Mouse (Mus musculus) kidney, postnatal 0 days (tissue): Measurements from ENCODE around the gene Fbxo28. TPM values are rescaled to one million over a fixed set of nuclear protein-coding genes. Genes with fewer than 3 reads are reported as not detected.

Source experiments
- ATAC-seq: fragments of 200-750 bp; cut with Nextera tagmentation; replicated peaks from 2 replicates; pipeline ENCODE4 v1.8.0; 2017; ENCODE audit warnings: low read depth, moderate number of reproducible peaks, moderate TSS enrichment, moderate library complexity; ENCODE audit not compliant: low FRiP score
- DNase-seq: peaks from one replicate; pipeline ENCODE4 v3.0.0-alpha.2; 2016; ENCODE audit warnings: low spot score
- H3K27ac ChIP-seq: fragments of 300-500 bp; sonication (generic); 2 replicates; pipeline ENCODE4 v1.5.1; 2014; ENCODE audit warnings: mild to moderate bottlenecking
- H3K27me3 ChIP-seq: fragments of 300-500 bp; sonication (generic); 2 replicates; pipeline ENCODE4 v1.6.1; 2014; ENCODE audit warnings: low read length, mixed read lengths; ENCODE audit not compliant: insufficient read depth
- H3K36me3 ChIP-seq: fragments of 300-500 bp; sonication (generic); 2 replicates; pipeline ENCODE4 v1.6.1; 2014; ENCODE audit warnings: low read length, mixed read lengths; ENCODE audit not compliant: insufficient read depth
- H3K4me1 ChIP-seq: fragments of 300-500 bp; sonication (generic); replicated peaks from 2 replicates; pipeline ENCODE4 v1.6.1; 2014; ENCODE audit warnings: antibody characterized with exemption, low read length, mixed read lengths; ENCODE audit not compliant: insufficient read depth
- H3K4me2 ChIP-seq: fragments of 300-500 bp; sonication (generic); 2 replicates; pipeline ENCODE4 v1.6.1; 2014; ENCODE audit warnings: mild to moderate bottlenecking, low read length, moderate library complexity, mixed read lengths
- H3K4me3 ChIP-seq: fragments of 300-500 bp; sonication (generic); replicated peaks from 2 replicates; pipeline ENCODE4 v1.5.1; 2014; ENCODE audit warnings: low read depth, low read length
- H3K9ac ChIP-seq: fragments of 300-500 bp; sonication (generic); 2 replicates; pipeline ENCODE4 v1.6.1; 2014; ENCODE audit warnings: low read depth, low read length
- H3K9me3 ChIP-seq: fragments of 300-500 bp; sonication (generic); replicated peaks from 2 replicates; pipeline ENCODE4 v1.6.1; 2016; ENCODE audit warnings: low read length, inconsistent platforms, mixed read lengths
- CTCF ChIP-seq: IDR thresholded peaks from 2 replicates; pipeline ENCODE4 v1.5.1; 2016; ENCODE audit warnings: antibody characterized with exemption, low read depth, mild to moderate bottlenecking, moderate library complexity
- WGBS: fragments of 180-500 bp; shearing (Covaris S2); extraction: QIAGEN DNeasy Blood & Tissue Kit; methylation state at CpG from one replicate; pipeline ENCODE4 v1.1.7; 2014; 5-methylcytosine and 5-hydroxymethylcytosine counted together
- polyA plus RNA-seq: library from polyadenylated mRNA; unstranded; fragments of >200 nt; fragmentation: Nextera tagmentation; extraction: Ambion mirVana; gene quantifications from 2 replicates; pipeline ENCODE4 v1.2.1, GENCODE M21; 2015

The Fbxo28 gene
- polyA plus RNA-seq, 1 experiment from 2014 or later = 17.1 TPM

DNA sequence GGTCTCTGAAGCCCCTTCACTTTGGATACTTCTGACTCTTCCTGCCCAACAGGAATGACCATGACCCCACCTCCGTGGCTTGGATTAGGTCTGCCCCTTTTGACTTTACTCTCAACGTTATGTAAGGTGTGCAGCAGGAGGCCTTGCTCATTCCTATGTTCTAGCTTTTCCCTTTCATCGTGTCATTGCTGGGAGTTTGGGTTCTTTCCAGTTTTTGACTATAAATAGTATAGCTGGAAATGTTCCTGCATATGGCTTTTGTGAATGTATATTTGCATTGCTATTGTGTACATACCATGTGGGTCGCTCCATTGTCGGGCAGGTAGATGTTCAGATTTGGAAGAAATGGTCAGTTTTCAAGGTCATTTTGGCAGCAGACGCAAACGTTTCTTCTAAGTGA is 37.4 kb upstream of the Fbxo28 start:
- ATAC-seq (no peak), DNase-seq (no peak)
- Histone ChIP-seq H3K27ac (no peak overlapping the region), H3K9ac (no peak overlapping the region), H3K9me3 (no peaks in the 10 kb centered on the region), H3K4me3 (no peak overlapping the region), H3K36me3 (no peaks in the 10 kb centered on the region), H3K4me1 (no peaks in the 10 kb centered on the region), H3K27me3 (no peaks in the 10 kb centered on the region), H3K4me2 (no peak overlapping the region)
- 81% methylated on average over 7 of the region's 7 CpGs for WGBS
- TF ChIP-seq CTCF = no peak

DNA sequence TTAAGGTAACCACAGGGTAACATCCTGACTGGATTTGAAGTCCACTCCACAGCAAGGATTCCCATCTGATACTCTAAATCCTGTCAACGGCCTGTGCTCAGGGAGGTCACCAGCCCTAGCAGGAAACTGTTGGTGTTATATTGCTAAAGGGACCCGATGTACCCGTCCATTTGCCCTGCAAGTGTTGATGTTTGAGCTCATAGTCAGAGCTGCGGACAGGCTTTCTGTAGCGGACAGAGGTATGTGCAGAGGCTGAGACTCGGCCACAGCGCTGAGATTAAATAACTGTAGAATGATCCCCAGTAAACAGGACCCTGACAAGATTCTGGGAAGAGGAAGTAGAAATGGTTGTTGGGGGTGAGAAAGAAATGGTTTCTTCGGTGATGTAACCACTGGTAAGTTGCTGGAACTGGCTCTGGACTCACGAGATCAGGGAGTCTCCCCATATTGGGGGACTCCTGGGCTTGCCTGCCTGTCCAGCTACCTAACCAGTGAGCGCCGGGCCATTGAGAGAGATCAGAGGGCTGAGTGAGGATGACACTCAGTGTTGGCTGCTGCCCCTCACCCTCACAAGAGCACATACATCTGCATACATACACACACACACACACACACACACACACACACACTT is 36.9 kb upstream of the Fbxo28 start:
- DNase-seq (no peak), ATAC-seq (no peak)
- Histone ChIP-seq H3K27me3 (no peaks in the 10 kb centered on the region), H3K4me2 (no peak overlapping the region), H3K4me1 (no peaks in the 10 kb centered on the region), H3K9ac (no peak overlapping the region), H3K9me3 (no peaks in the 10 kb centered on the region), H3K4me3 (no peak overlapping the region), H3K36me3 (no peaks in the 10 kb centered on the region), H3K27ac (no peak overlapping the region)
- no peak for TF ChIP-seq CTCF
- 67% methylated on average over 11 of the region's 11 CpGs for WGBS

DNA sequence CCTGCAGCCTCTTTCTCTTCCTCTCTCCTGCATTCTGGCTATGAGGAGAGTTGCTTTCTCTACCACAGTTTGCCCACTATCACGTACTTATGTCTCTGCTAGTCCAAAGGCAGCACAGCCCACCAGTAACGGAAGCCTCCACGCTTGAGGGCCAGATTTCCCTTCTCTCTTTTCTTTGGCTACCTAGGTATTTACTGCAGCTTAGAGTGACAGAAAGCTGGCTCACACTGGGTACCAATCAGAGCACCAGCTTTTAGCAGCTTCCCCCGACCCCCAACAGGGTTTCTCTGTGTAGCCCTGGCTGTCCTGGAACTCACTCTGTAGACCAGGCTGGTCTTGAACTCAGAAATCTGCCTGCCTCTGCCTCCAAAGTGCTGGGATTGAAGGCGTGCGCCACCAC is 36.1 kb upstream of the Fbxo28 start:
- no peak overlapping the region for H3K9ac ChIP-seq
- no peak overlapping the region for H3K4me3 ChIP-seq
- WGBS = 85% methylated on average over 6 of the region's 6 CpGs
- TF ChIP-seq CTCF = no peak
- H3K9me3 ChIP-seq = no peaks in the 10 kb centered on the region
- H3K36me3 ChIP-seq = no peaks in the 10 kb centered on the region
- H3K4me2 ChIP-seq = no peak overlapping the region
- no peak overlapping the region for H3K27ac ChIP-seq
- H3K4me1 ChIP-seq = no peaks in the 10 kb centered on the region
- no peaks in the 10 kb centered on the region for H3K27me3 ChIP-seq
- no peak for ATAC-seq
- DNase-seq = no peak

DNA sequence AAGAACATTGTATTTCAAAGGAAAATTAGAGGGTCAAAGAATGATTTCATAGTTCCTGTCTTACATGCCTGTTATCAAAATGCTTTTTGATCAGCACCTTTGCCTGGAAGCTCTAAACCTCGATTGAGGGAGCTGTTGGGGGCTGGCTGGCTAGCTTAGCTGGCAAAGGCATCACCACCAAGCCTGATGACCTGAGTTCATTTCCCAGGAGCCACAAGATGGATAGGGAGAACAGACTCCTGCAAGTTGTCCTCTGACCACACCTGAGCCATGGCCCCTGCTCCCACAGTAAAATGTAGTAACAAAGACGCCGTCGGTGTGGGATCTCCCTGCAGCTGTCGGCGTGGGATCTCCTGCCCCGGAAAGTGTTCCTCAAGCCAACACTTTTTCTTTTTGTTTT is 35.4 kb upstream of the Fbxo28 start:
- WGBS = 92% methylated on average over 7 of the region's 7 CpGs
- H3K9me3 ChIP-seq = no peaks in the 10 kb centered on the region
- no peak for DNase-seq
- ATAC-seq = no peak
- H3K27ac ChIP-seq = no peak overlapping the region
- no peak overlapping the region for H3K4me2 ChIP-seq
- no peak for TF ChIP-seq CTCF
- H3K9ac ChIP-seq = no peak overlapping the region
- H3K4me3 ChIP-seq = no peak overlapping the region
- H3K36me3 ChIP-seq = no peaks in the 10 kb centered on the region
- no peaks in the 10 kb centered on the region for H3K27me3 ChIP-seq
- no peaks in the 10 kb centered on the region for H3K4me1 ChIP-seq

DNA sequence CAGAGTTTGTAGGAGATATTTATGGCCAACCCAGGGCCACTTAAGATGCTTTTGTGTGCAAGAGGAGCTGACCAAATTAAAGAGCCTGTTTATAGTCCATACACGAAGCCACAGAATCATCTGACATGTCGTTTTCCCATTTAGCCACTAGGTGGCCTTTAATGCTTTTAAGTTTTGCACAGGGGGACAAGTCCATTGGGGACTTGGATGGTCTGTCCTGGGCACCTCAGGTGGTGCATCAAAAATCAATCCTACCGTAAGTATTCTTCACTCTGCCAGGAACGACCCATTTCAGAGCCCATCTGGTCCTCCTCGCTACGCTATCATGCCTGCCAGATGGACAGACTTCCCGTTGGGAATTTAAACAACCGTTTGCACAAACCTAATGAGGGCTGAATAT is 34.8 kb upstream of the Fbxo28 start:
- Histone ChIP-seq H3K27ac (no peak overlapping the region), H3K9ac (no peak overlapping the region), H3K9me3 (no peaks in the 10 kb centered on the region), H3K4me3 (no peak overlapping the region), H3K4me2 (no peak overlapping the region), H3K27me3 (no peaks in the 10 kb centered on the region), H3K4me1 (no peaks in the 10 kb centered on the region), H3K36me3 (no peaks in the 10 kb centered on the region)
- ATAC-seq (no peak), DNase-seq (peak; percentile 88)
- 33% methylated on average over 8 of the region's 8 CpGs for WGBS
- TF ChIP-seq CTCF = peak; percentile 85

DNA sequence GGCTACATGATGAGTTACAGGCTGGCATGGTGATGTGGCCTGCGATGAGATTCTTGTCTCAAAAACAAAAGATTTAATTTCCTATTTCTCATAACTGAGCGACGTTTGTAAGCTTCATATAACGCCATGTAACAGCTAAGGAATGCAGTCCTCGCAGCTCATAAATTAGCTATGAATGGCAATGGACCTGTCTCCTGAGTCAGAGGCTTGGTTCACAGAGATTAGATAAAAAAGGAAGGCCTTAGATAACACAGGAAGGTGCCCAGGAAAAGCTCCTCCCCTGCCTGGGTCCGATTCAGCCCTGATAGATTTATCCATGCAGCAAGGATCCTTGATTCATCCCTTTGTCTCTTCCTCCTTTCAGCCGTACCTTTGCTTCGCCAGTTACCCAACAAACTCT is 30.5 kb upstream of the Fbxo28 start:
- Histone ChIP-seq H3K4me2 (no peak overlapping the region), H3K27ac (no peak overlapping the region), H3K27me3 (no peaks in the 10 kb centered on the region), H3K4me1 (no peaks in the 10 kb centered on the region; the same call in 1 of the 2 replicates), H3K9me3 (no peaks in the 10 kb centered on the region), H3K9ac (no peak overlapping the region), H3K36me3 (no peaks in the 10 kb centered on the region), H3K4me3 (no peak overlapping the region)
- ATAC-seq (no peak), DNase-seq (no peak)
- 68% methylated on average over 8 of the region's 8 CpGs for WGBS
- no peak for TF ChIP-seq CTCF

DNA sequence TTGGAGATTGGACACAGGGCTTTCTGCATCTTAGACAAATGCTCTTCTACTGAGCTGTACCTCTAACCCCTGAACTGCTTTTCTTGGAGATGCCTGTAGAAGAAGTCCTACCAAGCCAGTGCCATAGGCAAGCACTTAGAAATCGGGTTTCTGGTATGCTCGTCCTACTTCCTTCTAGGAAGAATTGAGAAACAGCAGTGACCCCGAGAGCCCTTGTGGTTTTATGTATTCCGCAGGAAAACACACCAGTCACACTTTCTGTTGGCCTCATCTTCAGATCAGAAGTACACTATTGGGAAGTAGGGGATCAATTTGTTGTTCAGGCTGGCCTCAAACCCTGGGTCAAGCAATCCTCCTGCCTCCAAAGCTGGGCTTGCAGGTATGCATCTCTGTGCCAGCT is 28.0 kb upstream of the Fbxo28 start:
- peak; percentile 8 for DNase-seq
- Histone ChIP-seq H3K27ac (no peak overlapping the region), H3K36me3 (no peaks in the 10 kb centered on the region), H3K4me2 (no peak overlapping the region), H3K9me3 (no peaks in the 10 kb centered on the region), H3K27me3 (no peaks in the 10 kb centered on the region), H3K4me1 (no peaks in the 10 kb centered on the region; the same call in 1 of the 2 replicates), H3K9ac (no peak overlapping the region), H3K4me3 (no peak overlapping the region)
- 66% methylated on average over 4 of the region's 4 CpGs for WGBS
- TF ChIP-seq CTCF = no peak
- no peak for ATAC-seq
